Mouse (Mus musculus): ENCODE results near the gene Ube2cbp. TPM values are rescaled to one million over a fixed set of nuclear protein-coding genes. Genes with fewer than 3 reads are reported as not detected.

The Ube2cbp gene
- polyA plus RNA-seq, 1 experiment from 2014 or later = 4.1 TPM

DNA sequence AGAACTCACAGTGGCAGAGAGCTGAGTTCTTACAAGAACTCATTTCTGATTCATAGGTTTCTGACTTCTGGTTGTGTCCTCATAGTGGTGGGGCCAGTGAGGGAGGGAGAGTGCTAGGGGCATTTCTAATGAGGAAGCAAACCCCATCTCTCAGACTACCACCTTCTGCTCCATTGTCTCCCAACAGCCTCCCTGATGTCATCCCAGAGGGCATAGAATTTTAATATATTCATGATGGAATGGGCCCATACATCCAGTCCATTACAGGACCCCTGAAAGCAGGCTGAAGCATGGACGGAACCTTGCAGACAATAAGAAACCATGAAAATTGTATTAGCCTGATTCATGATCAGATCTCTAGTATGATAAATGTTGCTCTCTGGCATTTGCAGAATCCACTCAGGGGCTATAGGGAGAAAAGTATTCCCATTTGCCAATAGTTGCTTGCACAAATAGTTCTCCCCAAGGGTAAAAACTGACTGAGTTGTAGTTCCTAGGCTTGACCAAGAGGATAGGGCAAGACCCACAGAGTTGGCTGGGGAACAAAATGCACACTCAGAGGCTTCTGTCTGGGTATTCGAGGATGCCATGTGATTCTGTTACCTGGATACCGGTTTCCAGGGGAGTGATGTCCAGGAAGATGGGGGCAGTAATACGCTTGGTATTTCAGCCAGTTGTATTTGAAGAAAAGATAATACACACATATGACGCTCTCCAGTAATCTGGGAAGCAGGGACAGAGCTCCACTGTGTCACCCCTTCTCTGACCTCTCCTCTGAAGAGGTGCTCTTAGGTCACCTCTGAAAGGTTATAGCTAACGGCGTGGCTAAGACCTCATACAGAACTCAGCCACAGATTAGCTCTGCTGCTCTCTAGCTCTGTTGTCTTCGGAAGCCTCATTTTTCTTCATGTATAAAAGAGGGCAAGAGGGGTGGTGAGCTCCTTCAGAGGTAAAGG is 167.8 kb downstream of the Ube2cbp start:
- no peak overlapping the region for H3K9ac ChIP-seq (ENCODE audit: low read depth, low read length)
- peaks cover 6% of the 10 kb centered on the region; the same call in 1 of the 2 replicates for H3K4me1 ChIP-seq (ENCODE audit: control insufficient read depth, insufficient read depth, low read length)
- H3K9me3 ChIP-seq (ENCODE audit: control insufficient read depth, low read length) = no peaks in the 10 kb centered on the region
- 81% methylated on average over 8 of the region's 8 CpGs for WGBS
- DNase-seq (ENCODE audit: low spot score) = no peak
- H3K4me3 ChIP-seq (ENCODE audit: low read depth, low read length) = no peak overlapping the region
- no peak for ATAC-seq (ENCODE audit: low read depth)
- no peaks in the 10 kb centered on the region for H3K27me3 ChIP-seq (replicated peaks; ENCODE audit: control insufficient read depth, insufficient read depth, low read length)
- no peak overlapping the region for H3K4me2 ChIP-seq (ENCODE audit: low read depth, low read length)
- no peak overlapping the region for H3K27ac ChIP-seq (replicated peaks; ENCODE audit: low read depth, low read length)
- no peaks in the 10 kb centered on the region for H3K36me3 ChIP-seq (ENCODE audit: control insufficient read depth, insufficient read depth, low read length)

DNA sequence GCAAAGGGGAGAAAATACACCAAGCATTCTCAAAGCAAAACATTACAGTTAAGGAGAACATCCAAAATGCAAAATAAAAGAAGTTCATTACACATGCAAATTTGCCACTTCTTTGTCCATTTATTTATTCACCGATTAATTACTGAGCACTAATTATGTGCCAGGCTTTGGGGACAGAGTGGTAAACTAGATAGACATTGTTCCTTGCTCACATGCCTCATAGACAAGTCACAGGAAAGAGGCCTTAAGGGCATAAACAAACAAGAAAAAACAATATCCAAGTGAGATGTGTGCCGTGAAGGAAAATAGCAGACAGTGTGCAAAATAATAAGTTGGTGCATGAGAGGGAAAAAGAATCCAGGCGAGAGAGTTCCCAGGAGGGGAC is 177.2 kb downstream of the Ube2cbp start:
- H3K4me1 ChIP-seq (ENCODE audit: control insufficient read depth, insufficient read depth, low read length) = no peaks in the 10 kb centered on the region
- no peak overlapping the region for H3K9ac ChIP-seq (ENCODE audit: low read depth, low read length)
- no peak overlapping the region for H3K27ac ChIP-seq (replicated peaks; ENCODE audit: low read depth, low read length)
- H3K36me3 ChIP-seq (ENCODE audit: control insufficient read depth, insufficient read depth, low read length) = no peaks in the 10 kb centered on the region
- no peak for DNase-seq (ENCODE audit: low spot score)
- no peak overlapping the region for H3K4me3 ChIP-seq (ENCODE audit: low read depth, low read length)
- WGBS = 65% methylated on average over 3 of the region's 3 CpGs
- H3K4me2 ChIP-seq (ENCODE audit: low read depth, low read length) = no peak overlapping the region
- ATAC-seq (ENCODE audit: low read depth) = no peak
- H3K27me3 ChIP-seq (replicated peaks; ENCODE audit: control insufficient read depth, insufficient read depth, low read length) = no peaks in the 10 kb centered on the region
- peaks cover 9% of the 10 kb centered on the region; the same call in 1 of the 2 replicates for H3K9me3 ChIP-seq (ENCODE audit: control insufficient read depth, low read length)

DNA sequence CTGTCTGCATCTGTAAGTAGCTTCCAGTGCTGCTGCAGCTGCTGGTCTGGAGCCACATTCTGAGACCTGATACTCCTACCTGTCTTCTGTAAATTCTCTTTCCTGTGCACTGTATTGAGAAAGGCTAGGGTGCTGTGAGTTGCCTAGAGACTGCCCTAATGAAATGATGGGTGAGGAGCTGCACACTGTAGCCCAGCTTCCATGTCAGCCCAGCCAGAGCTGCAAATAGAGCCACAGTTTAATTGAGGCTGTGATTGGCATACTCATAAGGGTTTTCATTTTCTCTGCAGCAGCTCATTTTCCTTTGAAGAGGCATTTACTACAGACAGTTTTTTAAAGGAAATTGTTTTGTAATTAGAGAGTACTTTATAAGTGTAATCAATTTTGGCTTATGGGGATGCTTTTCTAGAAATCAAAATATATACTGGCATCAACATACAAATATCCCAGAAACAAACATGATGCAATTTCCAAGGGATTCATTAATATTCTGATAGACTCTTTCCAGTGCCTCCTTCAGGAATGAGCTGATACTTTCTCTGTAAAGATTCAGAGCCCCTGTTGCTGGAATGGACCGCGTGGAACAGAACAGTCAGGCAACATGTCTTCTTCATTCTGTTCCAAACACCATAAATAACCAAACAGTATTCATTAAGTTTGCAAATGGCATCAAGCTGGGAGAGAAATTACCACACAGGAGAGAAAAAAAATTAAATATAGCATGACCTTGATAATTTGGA is 177.8 kb downstream of the Ube2cbp start:
- no peak for ATAC-seq (ENCODE audit: low read depth)
- Histone ChIP-seq H3K36me3 (ENCODE audit: control insufficient read depth, insufficient read depth, low read length) (no peaks in the 10 kb centered on the region), H3K27me3 (replicated peaks; ENCODE audit: control insufficient read depth, insufficient read depth, low read length) (no peaks in the 10 kb centered on the region), H3K4me3 (ENCODE audit: low read depth, low read length) (no peak overlapping the region), H3K9ac (ENCODE audit: low read depth, low read length) (no peak overlapping the region), H3K27ac (replicated peaks; ENCODE audit: low read depth, low read length) (no peak overlapping the region), H3K9me3 (ENCODE audit: control insufficient read depth, low read length) (peaks cover 9% of the 10 kb centered on the region; the same call in 1 of the 2 replicates), H3K4me1 (ENCODE audit: control insufficient read depth, insufficient read depth, low read length) (no peaks in the 10 kb centered on the region), H3K4me2 (ENCODE audit: low read depth, low read length) (no peak overlapping the region)
- no peak for DNase-seq (ENCODE audit: low spot score)
- 87% methylated on average over 2 of the region's 2 CpGs for WGBS

DNA sequence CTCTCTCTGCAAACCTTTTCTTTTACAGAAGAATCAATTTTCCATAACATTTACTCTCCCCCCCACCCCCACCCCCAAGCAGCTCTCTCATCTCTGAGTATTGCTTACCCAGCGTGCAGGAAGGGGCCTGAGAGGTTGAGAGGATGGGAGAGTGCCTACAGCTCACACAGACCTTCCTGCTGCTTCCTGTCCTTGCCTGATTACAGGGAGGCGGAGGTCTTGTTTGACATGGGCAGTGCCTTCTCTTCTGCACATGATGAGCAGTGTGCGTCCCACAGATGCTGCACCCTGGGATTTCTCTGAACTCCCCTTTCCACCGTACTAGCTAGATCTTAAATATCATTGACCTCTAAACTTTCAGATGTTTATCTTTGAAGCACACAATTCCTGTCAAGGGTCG is 182.2 kb downstream of the Ube2cbp start:
- 65% methylated on average over 5 of the region's 5 CpGs for whole genome bisulfite sequencing
- no peak; the same call in 1 of the 2 replicates for ATAC-seq (ENCODE audit: low read depth)
- DNase-seq (ENCODE audit: low spot score) = no peak

DNA sequence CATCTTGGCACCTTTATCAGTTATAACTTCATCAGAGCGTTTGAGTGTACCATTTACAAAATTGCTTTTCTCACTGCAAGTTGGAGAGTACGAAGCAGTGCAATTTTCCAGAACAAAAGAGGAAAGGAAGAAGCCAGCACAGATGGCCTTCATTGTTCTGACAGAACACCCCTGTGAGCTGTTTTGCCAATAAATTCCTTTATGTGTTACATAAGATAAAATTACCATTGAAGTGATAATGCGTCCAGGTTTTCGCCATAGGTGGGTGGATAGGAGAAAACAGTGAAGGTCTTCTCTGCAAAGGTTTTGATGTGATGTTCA is 183.6 kb downstream of the Ube2cbp start:
- H3K27me3 ChIP-seq (replicated peaks; ENCODE audit: control insufficient read depth, insufficient read depth, low read length) = no peaks in the 10 kb centered on the region
- peaks cover 9% of the 10 kb centered on the region; the same call in 1 of the 2 replicates for H3K9me3 ChIP-seq (ENCODE audit: control insufficient read depth, low read length)
- H3K4me1 ChIP-seq (ENCODE audit: control insufficient read depth, insufficient read depth, low read length) = no peaks in the 10 kb centered on the region
- H3K36me3 ChIP-seq (ENCODE audit: control insufficient read depth, insufficient read depth, low read length) = no peaks in the 10 kb centered on the region
- H3K4me2 ChIP-seq (ENCODE audit: low read depth, low read length) = no peak overlapping the region
- 64% methylated on average over 4 of the region's 4 CpGs for WGBS
- no peak for ATAC-seq (ENCODE audit: low read depth)
- H3K4me3 ChIP-seq (ENCODE audit: low read depth, low read length) = no peak overlapping the region
- H3K9ac ChIP-seq (ENCODE audit: low read depth, low read length) = no peak overlapping the region
- DNase-seq (ENCODE audit: low spot score) = no peak
- H3K27ac ChIP-seq (replicated peaks; ENCODE audit: low read depth, low read length) = no peak overlapping the region

More for the DNA sequence above, 182.2 kb downstream of the Ube2cbp start:
- Histone ChIP-seq H3K4me2 (ENCODE audit: low read depth, low read length) (no peak overlapping the region), H3K9ac (ENCODE audit: low read depth, low read length) (no peak overlapping the region), H3K9me3 (ENCODE audit: control insufficient read depth, low read length) (peaks cover 9% of the 10 kb centered on the region; the same call in 1 of the 2 replicates), H3K4me3 (ENCODE audit: low read depth, low read length) (no peak overlapping the region), H3K4me1 (ENCODE audit: control insufficient read depth, insufficient read depth, low read length) (no peaks in the 10 kb centered on the region), H3K27me3 (replicated peaks; ENCODE audit: control insufficient read depth, insufficient read depth, low read length) (no peaks in the 10 kb centered on the region), H3K36me3 (ENCODE audit: control insufficient read depth, insufficient read depth, low read length) (no peaks in the 10 kb centered on the region), H3K27ac (replicated peaks; ENCODE audit: low read depth, low read length) (no peak overlapping the region)

DNA sequence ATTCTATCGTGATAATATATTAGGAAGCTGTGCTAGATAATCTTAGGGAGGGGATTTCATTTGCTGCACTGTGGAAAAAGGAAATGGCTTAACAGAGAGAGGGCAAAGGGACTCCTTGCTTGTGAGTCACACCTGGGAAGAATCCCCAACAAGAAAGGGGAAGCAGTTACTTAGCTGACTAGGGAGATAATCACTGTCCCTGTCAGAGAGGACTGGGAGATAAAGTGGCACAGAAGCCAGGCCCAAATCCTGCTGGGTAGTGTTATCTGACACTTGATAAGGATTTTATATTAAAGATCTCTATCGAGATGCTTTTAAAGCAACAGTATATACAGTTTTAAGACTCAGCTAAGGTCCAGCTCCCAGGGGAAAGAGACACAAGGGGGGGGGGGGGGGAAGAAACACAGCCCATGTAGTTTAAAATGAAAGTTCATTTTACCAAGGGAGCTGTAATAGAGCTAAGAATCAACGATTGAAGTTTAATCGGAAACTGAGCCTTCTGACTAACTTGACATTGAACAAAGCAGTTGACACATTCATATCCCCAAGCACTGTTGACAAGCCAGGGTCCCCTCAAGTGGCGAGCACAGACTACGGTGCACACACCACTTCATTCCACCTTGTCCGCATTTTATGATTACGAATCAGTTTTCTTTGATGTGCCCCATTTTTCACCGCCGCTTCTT is 184.1 kb downstream of the Ube2cbp start:
- ATAC-seq (ENCODE audit: low read depth) (no peak), DNase-seq (ENCODE audit: low spot score) (no peak)
- no peaks in the 10 kb centered on the region for H3K36me3 ChIP-seq (ENCODE audit: control insufficient read depth, insufficient read depth, low read length)
- no peak overlapping the region for H3K9ac ChIP-seq (ENCODE audit: low read depth, low read length)
- no peaks in the 10 kb centered on the region for H3K27me3 ChIP-seq (replicated peaks; ENCODE audit: control insufficient read depth, insufficient read depth, low read length)
- 78% methylated on average over 10 of the region's 10 CpGs for WGBS
- no peaks in the 10 kb centered on the region for H3K4me1 ChIP-seq (ENCODE audit: control insufficient read depth, insufficient read depth, low read length)
- peaks cover 8% of the 10 kb centered on the region; the same call in 1 of the 2 replicates for H3K9me3 ChIP-seq (ENCODE audit: control insufficient read depth, low read length)
- H3K27ac ChIP-seq (replicated peaks; ENCODE audit: low read depth, low read length) = no peak overlapping the region
- no peak overlapping the region for H3K4me2 ChIP-seq (ENCODE audit: low read depth, low read length)
- H3K4me3 ChIP-seq (ENCODE audit: low read depth, low read length) = no peak overlapping the region

DNA sequence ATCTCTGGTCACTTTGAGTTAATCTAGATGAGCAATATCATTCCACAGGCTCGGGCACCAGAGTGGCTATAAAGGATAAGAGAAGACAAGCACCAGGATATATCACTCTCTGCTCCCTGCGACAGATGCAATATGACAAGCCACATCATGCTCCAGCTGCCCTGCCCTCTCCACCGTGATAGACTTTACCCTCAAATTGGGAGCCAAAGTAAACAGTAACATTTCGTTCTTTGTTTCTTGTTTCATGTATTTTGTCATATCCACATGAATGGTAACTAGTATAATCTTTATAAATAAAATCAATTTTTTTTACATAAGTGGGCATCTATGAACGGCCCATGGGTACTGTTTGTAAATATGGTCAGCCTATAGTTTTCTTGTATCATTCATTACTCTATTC is 195.2 kb downstream of the Ube2cbp start:
- no peak overlapping the region for H3K9ac ChIP-seq (ENCODE audit: low read depth, low read length)
- no peaks in the 10 kb centered on the region for H3K27me3 ChIP-seq (replicated peaks; ENCODE audit: control insufficient read depth, insufficient read depth, low read length)
- ATAC-seq (ENCODE audit: low read depth) (no peak), DNase-seq (ENCODE audit: low spot score) (no peak)
- WGBS = 85% methylated on average over 5 of the region's 5 CpGs
- no peaks in the 10 kb centered on the region for H3K36me3 ChIP-seq (ENCODE audit: control insufficient read depth, insufficient read depth, low read length)
- H3K4me3 ChIP-seq (ENCODE audit: low read depth, low read length) = no peak overlapping the region
- no peaks in the 10 kb centered on the region for H3K9me3 ChIP-seq (ENCODE audit: control insufficient read depth, low read length)
- no peaks in the 10 kb centered on the region for H3K4me1 ChIP-seq (ENCODE audit: control insufficient read depth, insufficient read depth, low read length)
- H3K27ac ChIP-seq (replicated peaks; ENCODE audit: low read depth, low read length) = no peak overlapping the region
- no peak overlapping the region for H3K4me2 ChIP-seq (ENCODE audit: low read depth, low read length)

DNA sequence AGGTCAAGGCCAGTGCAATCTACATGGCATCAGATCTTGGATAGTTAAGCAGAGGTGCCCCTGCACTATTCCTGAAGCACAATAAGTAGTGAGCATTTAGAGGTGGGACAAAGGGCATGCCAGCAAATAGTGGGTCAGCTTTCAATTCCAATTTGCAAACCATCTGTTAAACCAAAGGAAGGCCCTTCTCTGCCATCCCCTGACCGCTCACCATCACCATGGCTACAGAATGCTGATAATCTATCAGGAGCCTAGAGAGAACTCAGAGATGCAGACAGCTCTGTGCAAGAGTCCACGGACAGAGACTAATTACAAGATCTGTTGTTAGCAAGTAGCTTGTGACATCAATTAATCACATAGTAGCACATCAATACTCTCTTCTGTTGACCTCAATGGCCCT is 198.1 kb downstream of the Ube2cbp start:
- peak; percentile 50; the same call in 1 of the 2 replicates for ATAC-seq (ENCODE audit: low read depth)
- no peak overlapping the region for H3K4me2 ChIP-seq (ENCODE audit: low read depth, low read length)
- H3K27me3 ChIP-seq (replicated peaks; ENCODE audit: control insufficient read depth, insufficient read depth, low read length) = no peaks in the 10 kb centered on the region
- H3K4me3 ChIP-seq (ENCODE audit: low read depth, low read length) = no peak overlapping the region
- no peaks in the 10 kb centered on the region for H3K4me1 ChIP-seq (ENCODE audit: control insufficient read depth, insufficient read depth, low read length)
- H3K9ac ChIP-seq (ENCODE audit: low read depth, low read length) = no peak overlapping the region
- 59% methylated on average over 2 of the region's 2 CpGs for WGBS
- H3K27ac ChIP-seq (replicated peaks; ENCODE audit: low read depth, low read length) = no peak overlapping the region
- peak; percentile 17 for DNase-seq (ENCODE audit: low spot score)
- H3K36me3 ChIP-seq (ENCODE audit: control insufficient read depth, insufficient read depth, low read length) = no peaks in the 10 kb centered on the region
- no peaks in the 10 kb centered on the region for H3K9me3 ChIP-seq (ENCODE audit: control insufficient read depth, low read length)

Measured in embryonic facial prominence, embryonic 14.5 days (tissue).